ENCODE assay signal across 8 mouse cellular contexts in genomic region chr5:24351701-24352171, GRCm38 (mm10). TPM values are rescaled to one million over a fixed set of nuclear protein-coding genes. Genes with fewer than 3 reads are reported as not detected.
DNase-seq lines count a peak whose midpoint lies in the region; TF ChIP-seq lines count a peak whose summit lies in the region.

No protein-coding gene starts in this region.

- no peaks in the 10 kb centered on the region for H3K9me3 ChIP-seq in MEL (replicated peaks; ENCODE audit: insufficient read depth, low read length)

- H3K9ac ChIP-seq in MEL (ENCODE audit: control insufficient read depth, low read depth, low read length, poor library complexity, severe bottlenecking) = no peak overlapping the region

- peaks cover 8 to 20% of the 10 kb centered on the region in 2 experiments for H3K4me1 ChIP-seq in MEL (ENCODE audit: control insufficient read depth in 1 of 2, insufficient read depth in 2 of 2, low read length in 2 of 2)
- H3K4me1 ChIP-seq in lung, adult 2 months (ENCODE audit: control insufficient read depth, insufficient read depth, low read length) = peaks cover 8% of the 10 kb centered on the region

- TF ChIP-seq POLR2A in MEL (IDR thresholded peaks at IDR 0.05; ENCODE audit: control insufficient read depth in 1 of 2, insufficient read depth in 1 of 2, low read depth in 1 of 2, low read length in 2 of 2, poor library complexity in 1 of 2) = no peak
- TF ChIP-seq POLR2A in lung, adult 2 months (IDR thresholded peaks at IDR 0.05; ENCODE audit: borderline replicate concordance, extremely low read depth, low read depth, low read length) = no peak

- H3K27me3 ChIP-seq in MEL (ENCODE audit: control insufficient read depth in 1 of 2, insufficient read depth in 2 of 2, low read length in 2 of 2) = no peaks in the 10 kb centered on the region; a peak in 3 of 4 replicates

- TF ChIP-seq CTCF in MEL (IDR thresholded peaks at IDR 0.05 in 2 of 3, conservative IDR thresholded peaks at IDR 0.05 in 1 of 3; ENCODE audit: control insufficient read depth in 1 of 3, insufficient read depth in 1 of 3, low read depth in 2 of 3, low read length in 3 of 3, poor library complexity in 1 of 3, severe bottlenecking in 1 of 3) = no peak
- no peak for TF ChIP-seq CTCF in lung, adult 2 months (IDR thresholded peaks at IDR 0.05; ENCODE audit: insufficient read depth, low read length)

- intact Hi-C loops in heart, postnatal 36 days (cut with DNase I) = no loop called here

- no peak for TF ChIP-seq RAD21 in MEL (IDR thresholded peaks at IDR 0.05; ENCODE audit: low read depth, low read length)

- under 1% methylated on average over 37 of the region's 41 CpGs for WGBS in lung, adult 2 months

- H3K79me2 ChIP-seq in MEL (ENCODE audit: control insufficient read depth, insufficient read depth, low read length, poor library complexity) = no peaks in the 10 kb centered on the region

- H3K27ac ChIP-seq in MEL (ENCODE audit: control insufficient read depth, low read depth, low read length) = no peak overlapping the region

- peak overlapping the region; percentile 15 to 61 for H3K4me3 ChIP-seq in MEL (ENCODE audit: control insufficient read depth in 1 of 2, insufficient read depth in 1 of 2, low read depth in 2 of 2, low read length in 2 of 2)
- peak overlapping the region; percentile 25 for H3K4me3 ChIP-seq in lung, adult 2 months (replicated peaks; ENCODE audit: extremely low read depth, low read depth, low read length)

- no peak for TF ChIP-seq EP300 in MEL (IDR thresholded peaks at IDR 0.05; ENCODE audit: low read depth in 1 of 2, low read length in 2 of 2)

- DNase-seq in MEL (ENCODE audit: low read depth, low spot score) = peak; percentile 77
- DNase-seq in cerebellum, adult 18-20 months = peak; percentile 91 to 93
- DNase-seq in forelimb bud, embryonic 11.5 days (ENCODE audit: low read depth, low spot score) = peak; percentile 75
- peak; percentile 73 to 80 for DNase-seq in heart, postnatal 36 days
- peak; percentile 69 to 78 for DNase-seq in layer of hippocampus, adult 8-10 months (ENCODE audit: low spot score in 2 of 2)
- peak; percentile 54 for DNase-seq in lung, adult 2 months
- peak; percentile 89 for DNase-seq in ovary, postnatal 36 days (ENCODE audit: low spot score)
- DNase-seq in c-Kit-positive CD71-positive TER-119-positive erythroid progenitor cells, embryonic 14.5 days (ENCODE audit: low spot score) = no peak

- peaks cover 0 to 8% of the 10 kb centered on the region in 2 experiments; a peak in 1 of 4 replicates for H3K36me3 ChIP-seq in MEL (ENCODE audit: control insufficient read depth in 1 of 2, insufficient read depth in 2 of 2, low read length in 2 of 2)

TF ChIP-seq in MEL, 35 proteins besides CTCF, POLR2A, EP300 and RAD21:
- no peak for TF ChIP-seq SMC3 (IDR thresholded peaks at IDR 0.05; ENCODE audit: low read depth, low read length)
- no peak for TF ChIP-seq GABPA (IDR thresholded peaks at IDR 0.05; ENCODE audit: low read depth, low read length)
- TF ChIP-seq MXI1 (IDR thresholded peaks at IDR 0.05; ENCODE audit: low read depth, low read length) = no peak
- no peak for TF ChIP-seq TCF12 (IDR thresholded peaks at IDR 0.05; ENCODE audit: low read depth, low read length)
- TF ChIP-seq MAX (IDR thresholded peaks at IDR 0.05; ENCODE audit: low read length) = no peak
- no peak for TF ChIP-seq KAT2A (conservative IDR thresholded peaks at IDR 0.05; ENCODE audit: low read depth, low read length)
- TF ChIP-seq MAZ (IDR thresholded peaks at IDR 0.05; ENCODE audit: low read depth, low read length) = no peak; the same call in 1 of the 2 replicates
- TF ChIP-seq ZKSCAN1 (IDR thresholded peaks at IDR 0.05; ENCODE audit: low read depth, low read length) = no peak
- no peak for TF ChIP-seq POLR2AphosphoS2 (IDR thresholded peaks at IDR 0.05; ENCODE audit: low read length)
- TF ChIP-seq GATA1 (IDR thresholded peaks at IDR 0.05; ENCODE audit: low read depth, low read length) = no peak
- no peak for TF ChIP-seq ZC3H11A (IDR thresholded peaks at IDR 0.05; ENCODE audit: low read depth, low read length)
- TF ChIP-seq ETS1 (IDR thresholded peaks at IDR 0.05; ENCODE audit: low read depth, low read length) = no peak
- TF ChIP-seq ZMIZ1 (IDR thresholded peaks at IDR 0.05; ENCODE audit: low read depth, low read length) = no peak
- no peak for TF ChIP-seq JUND (IDR thresholded peaks at IDR 0.05; ENCODE audit: low read depth, low read length)
- no peak for TF ChIP-seq POLR2AphosphoS5 (IDR thresholded peaks at IDR 0.05; ENCODE audit: borderline replicate concordance, low read depth, low read length)
- TF ChIP-seq MEF2A (IDR thresholded peaks at IDR 0.05; ENCODE audit: extremely low read depth, insufficient replicate concordance, low read depth, low read length, poor library complexity, severe bottlenecking) = no peak
- no peak for TF ChIP-seq NELFE (IDR thresholded peaks at IDR 0.05; ENCODE audit: low read depth, low read length)
- no peak for TF ChIP-seq ZNF384 (IDR thresholded peaks at IDR 0.05; ENCODE audit: low read depth, low read length)
- TF ChIP-seq MYC (IDR thresholded peaks at IDR 0.05; ENCODE audit: low read depth, low read length) = no peak
- no peak for TF ChIP-seq MAFK (IDR thresholded peaks at IDR 0.05; ENCODE audit: borderline replicate concordance, low read depth, low read length)

RNA-seq across cellular contexts. Expression of gene Kcnh2, which starts 0.3 kb away (rescaled TPM):
- 1.8 and 2.0 TPM in 2 replicates for total RNA-seq in MEL (2012; rRNA removed)
- 1 to 10 TPM in 1 of 2 experiments, not detected in 1; 6.8 TPM for polyA plus RNA-seq in MEL (2012; ENCODE audit: insufficient read depth in 1 of 2, insufficient read length in 2 of 2, low read depth in 1 of 2, low replicate concordance in 2 of 2, missing spikeins in 1 of 2)
- total RNA-seq in heart, postnatal 36 days (2021) = 10 to 100 TPM; 56.3 to 72.6 TPM
- 10 to 100 TPM; 20.4 to 26.8 (median 21.9) TPM for total RNA-seq in layer of hippocampus, adult 8-10 months (2022)
- polyA plus RNA-seq in lung, adult 2 months (2012; rRNA removed) = 29.5 and 37.1 TPM in 2 replicates

RNA-seq across cellular contexts. Expression of gene Nos3, which starts 12.9 kb away (rescaled TPM):
- total RNA-seq in MEL (2012; rRNA removed) = 2.0 and 3.9 TPM in 2 replicates
- 1 to 10 TPM in 1 of 2 experiments, not detected in 1; 6.2 TPM for polyA plus RNA-seq in MEL (2012; ENCODE audit: insufficient read depth in 1 of 2, insufficient read length in 2 of 2, low read depth in 1 of 2, low replicate concordance in 2 of 2, missing spikeins in 1 of 2)
- total RNA-seq in heart, postnatal 36 days (2021) = 10 to 100 TPM; 23.7 to 26.2 TPM
- total RNA-seq in layer of hippocampus, adult 8-10 months (2022) = 1 to 10 TPM; 6.6 to 9.0 (median 7.6) TPM
- polyA plus RNA-seq in lung, adult 2 months (2012; rRNA removed) = 21.0 and 28.2 TPM in 2 replicates

RNA-seq across cellular contexts. Expression of gene Atg9b, which starts 40.2 kb away (rescaled TPM):
- total RNA-seq in MEL (2012; rRNA removed) = 30.2 and 41.2 TPM in 2 replicates
- 10 to 100 TPM in 1 of 2 experiments, not detected in 1; 41.5 TPM for polyA plus RNA-seq in MEL (2012; ENCODE audit: insufficient read depth in 1 of 2, insufficient read length in 2 of 2, low read depth in 1 of 2, low replicate concordance in 2 of 2, missing spikeins in 1 of 2)
- total RNA-seq in heart, postnatal 36 days (2021) = under 1 TPM; 0.27 to 0.75 TPM
- total RNA-seq in layer of hippocampus, adult 8-10 months (2022) = 1 to 10 TPM; 3.0 to 5.2 (median 4.0) TPM
- 2.0 and 9.7 TPM in 2 replicates for polyA plus RNA-seq in lung, adult 2 months (2012; rRNA removed)

RNA-seq across cellular contexts. Expression of gene Abcb8, which starts 41.7 kb away (rescaled TPM):
- 72.4 and 76.9 TPM in 2 replicates for total RNA-seq in MEL (2012; rRNA removed)
- 100 to 1,000 TPM in 1 of 2 experiments, not detected in 1; 124 TPM for polyA plus RNA-seq in MEL (2012; ENCODE audit: insufficient read depth in 1 of 2, insufficient read length in 2 of 2, low read depth in 1 of 2, low replicate concordance in 2 of 2, missing spikeins in 1 of 2)
- total RNA-seq in heart, postnatal 36 days (2021) = 10 to 100 TPM; 83.7 to 84.9 TPM
- total RNA-seq in layer of hippocampus, adult 8-10 months (2022) = 10 to 100 TPM; 51.9 to 59.2 (median 56.8) TPM
- 36.0 and 38.5 TPM in 2 replicates for polyA plus RNA-seq in lung, adult 2 months (2012; rRNA removed)
